Mouse (Mus musculus) liver, postnatal 0 days (tissue): ENCODE results near the gene Tcf20.

ENCODE experiments used
- CTCF ChIP-seq: sonication (generic); IDR thresholded peaks from 2 replicates; pipeline ENCODE4 v1.5.1; 2016; ENCODE audit warnings: antibody characterized with exemption, low read depth
- EP300 ChIP-seq: IDR thresholded peaks from 2 replicates; pipeline ENCODE4 v1.6.1; 2016; ENCODE audit warnings: antibody characterized with exemption, low read depth, mild to moderate bottlenecking

DNA sequence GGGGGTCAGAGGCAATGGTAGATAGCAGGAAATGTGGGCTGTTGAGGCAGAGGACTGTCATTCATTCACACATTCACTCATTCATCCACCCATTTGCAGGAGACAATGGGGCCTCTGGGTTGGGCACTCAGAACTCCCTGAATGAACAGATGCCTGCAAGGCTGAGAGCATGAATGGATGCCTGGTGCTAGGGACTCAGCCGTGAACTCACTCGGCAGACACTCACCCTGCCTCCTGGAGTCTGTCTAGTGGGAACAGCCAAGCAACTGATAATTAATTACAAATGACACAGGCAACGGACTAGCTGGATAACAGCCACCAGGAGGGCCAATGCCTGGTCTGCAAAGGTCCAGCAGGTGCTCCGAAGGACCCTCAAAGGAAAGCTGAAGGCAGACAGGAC is 34.6 kb downstream of the Tcf20 start:
- TF ChIP-seq EP300 (no peak), CTCF (no peak)
